Mouse (Mus musculus): ENCODE measurements at regions not wholly inside any gene's neighbourhood (a gene's known extent, or its start where the extent isn't known, plus 50 kb on each side); places are given as distances from the start of the nearest gene placed in this dataset.
"Not testable (repeated sequence)": the region's sequence is repeated elsewhere in the genome, so short reads cannot be mapped to it uniquely, and the experiment has no call there.

DNA sequence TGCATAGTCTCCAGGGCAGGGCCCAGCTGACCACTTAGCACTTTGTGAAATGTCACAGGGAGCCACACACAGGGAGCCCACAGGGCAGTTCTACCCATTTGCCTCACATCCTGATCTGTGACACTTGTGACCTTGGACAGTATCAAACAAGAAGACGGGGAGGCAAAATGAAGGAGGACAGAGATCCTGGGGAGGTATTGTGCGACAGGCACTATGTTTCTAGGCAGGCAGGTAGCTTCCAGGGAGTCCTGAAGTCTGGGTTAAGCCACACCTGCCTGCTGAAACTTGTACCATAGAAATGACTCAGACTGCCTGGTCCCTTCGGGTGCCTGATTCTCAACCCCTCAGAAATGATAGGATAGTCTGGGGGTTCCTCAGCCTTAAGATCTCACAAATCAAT, 127.8 kb downstream of the Tcp10c start:
- Histone ChIP-seq H3K4me1 (ENCODE audit: insufficient read depth) (peaks cover 22% of the 10 kb centered on the region), H3K27me3 (ENCODE audit: insufficient read depth, low read length) (no peaks in the 10 kb centered on the region), H3K27ac (ENCODE audit: low read depth) (no peak overlapping the region), H3K4me2 (no peak overlapping the region), H3K9ac (no peak overlapping the region), H3K4me3 (ENCODE audit: low read depth, low read length) (no peak overlapping the region), H3K36me3 (ENCODE audit: insufficient read depth) (no peaks in the 10 kb centered on the region), H3K9me3 (ENCODE audit: low read depth, low read length) (no peaks in the 10 kb centered on the region)
- no peak for TF ChIP-seq CTCF (IDR thresholded peaks at IDR 0.05; ENCODE audit: low read depth)
- no peak for DNase-seq
- no peak for ATAC-seq (ENCODE audit: insufficient read depth)
- WGBS = 84% methylated on average over 3 of the region's 3 CpGs

DNA sequence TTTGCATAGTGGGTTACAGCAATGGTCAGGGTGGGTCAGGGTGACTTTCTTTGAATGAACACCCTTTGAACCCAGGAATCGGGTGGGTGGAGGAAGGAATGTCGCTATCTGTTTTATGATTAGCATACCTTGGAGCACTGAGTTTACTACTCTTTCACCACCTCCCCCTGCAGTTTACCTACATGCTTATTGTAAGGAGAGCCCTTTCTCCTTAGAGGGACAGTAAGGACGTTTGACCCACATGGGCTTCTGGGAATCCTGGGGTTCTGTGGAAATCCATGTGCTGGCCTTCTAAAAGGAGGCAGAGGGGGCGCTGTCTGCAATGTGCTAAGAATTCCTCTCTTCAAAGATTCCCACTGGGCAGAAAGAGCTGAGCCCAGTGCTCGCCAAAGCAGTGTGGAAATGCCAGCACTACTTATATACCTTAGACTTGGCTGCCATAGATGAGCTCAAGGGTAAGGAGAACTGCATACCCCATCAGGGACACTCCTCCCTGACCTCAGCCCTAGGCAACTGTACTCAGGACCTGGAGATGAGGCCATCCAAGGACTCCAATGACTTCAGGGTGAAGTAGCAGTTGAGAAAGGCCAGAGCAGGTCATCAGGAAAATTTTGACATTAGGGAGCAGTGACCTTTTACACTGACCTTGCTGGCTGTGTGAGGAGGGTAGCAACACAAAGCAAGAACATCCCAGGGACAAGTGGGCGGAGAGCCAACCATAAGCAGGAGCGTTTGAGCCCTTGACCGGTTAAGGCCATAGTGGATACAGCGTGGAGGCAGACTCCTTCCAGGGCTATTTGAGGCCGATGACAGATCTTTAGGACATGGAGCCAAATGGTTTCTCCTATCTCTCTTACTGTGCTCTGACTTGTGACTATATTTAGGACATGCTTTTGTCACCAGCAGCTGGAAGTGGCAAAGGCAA, 133.2 kb downstream of the Tcp10c start:
- ATAC-seq (ENCODE audit: insufficient read depth) (peak; percentile 46), DNase-seq (peak; percentile 39)
- no peak for TF ChIP-seq CTCF (IDR thresholded peaks at IDR 0.05; ENCODE audit: low read depth)
- Histone ChIP-seq H3K4me2 (no peak overlapping the region), H3K36me3 (ENCODE audit: insufficient read depth) (no peaks in the 10 kb centered on the region), H3K27me3 (ENCODE audit: insufficient read depth, low read length) (no peaks in the 10 kb centered on the region), H3K9me3 (ENCODE audit: low read depth, low read length) (no peaks in the 10 kb centered on the region), H3K9ac (no peak overlapping the region), H3K4me1 (ENCODE audit: insufficient read depth) (no peaks in the 10 kb centered on the region), H3K27ac (ENCODE audit: low read depth) (peak overlapping the region; percentile 28; the same call in 1 of the 2 replicates), H3K4me3 (ENCODE audit: low read depth, low read length) (no peak overlapping the region)
- 71% methylated on average over 10 of the region's 10 CpGs for WGBS

DNA sequence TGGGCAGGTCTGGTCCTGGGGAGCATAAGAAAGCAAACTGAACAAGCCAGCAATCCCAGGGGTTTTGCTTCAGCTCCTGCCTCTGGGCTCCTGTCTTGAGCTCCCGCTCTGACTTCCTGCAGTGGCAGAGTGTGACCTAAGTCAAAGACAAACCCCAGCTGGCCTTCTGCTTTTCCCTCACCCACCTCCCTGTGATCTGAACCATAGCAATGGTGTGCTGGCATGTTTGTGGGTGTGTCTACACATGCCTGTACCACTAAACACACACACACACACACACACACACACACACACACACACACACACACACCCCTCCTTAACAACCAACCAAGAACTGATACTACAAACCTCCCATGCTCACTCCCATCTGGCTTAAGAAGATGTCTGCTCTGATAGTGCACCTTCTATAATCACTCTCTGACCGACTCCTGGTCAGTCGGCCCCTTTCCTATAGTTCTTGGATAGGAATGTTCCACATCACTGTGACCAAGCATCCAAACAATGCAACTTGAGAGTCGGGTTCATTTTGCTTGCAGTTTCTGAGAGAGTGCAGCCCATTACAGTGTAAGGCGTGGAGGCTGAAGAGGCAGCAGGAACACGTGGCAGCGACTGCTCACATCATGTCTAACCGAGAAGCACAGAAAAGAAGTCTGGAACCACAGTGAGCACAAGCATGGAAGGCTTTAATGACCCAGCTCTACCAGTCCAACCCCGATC, 134.4 kb downstream of the Tcp10c start:
- ATAC-seq (ENCODE audit: insufficient read depth) = peak; percentile 64
- no peaks in the 10 kb centered on the region for H3K9me3 ChIP-seq (ENCODE audit: low read depth, low read length)
- H3K36me3 ChIP-seq (ENCODE audit: insufficient read depth) = no peaks in the 10 kb centered on the region
- 57% methylated on average over 9 of the region's 9 CpGs for WGBS
- no peaks in the 10 kb centered on the region for H3K27me3 ChIP-seq (ENCODE audit: insufficient read depth, low read length)
- TF ChIP-seq CTCF (IDR thresholded peaks at IDR 0.05; ENCODE audit: low read depth) = no peak
- peak; percentile 49 for DNase-seq
- no peak overlapping the region for H3K4me2 ChIP-seq
- peak overlapping the region; percentile 28 for H3K27ac ChIP-seq (ENCODE audit: low read depth)
- H3K4me3 ChIP-seq (ENCODE audit: low read depth, low read length) = no peak overlapping the region
- no peaks in the 10 kb centered on the region for H3K4me1 ChIP-seq (ENCODE audit: insufficient read depth)
- H3K9ac ChIP-seq = no peak overlapping the region

DNA sequence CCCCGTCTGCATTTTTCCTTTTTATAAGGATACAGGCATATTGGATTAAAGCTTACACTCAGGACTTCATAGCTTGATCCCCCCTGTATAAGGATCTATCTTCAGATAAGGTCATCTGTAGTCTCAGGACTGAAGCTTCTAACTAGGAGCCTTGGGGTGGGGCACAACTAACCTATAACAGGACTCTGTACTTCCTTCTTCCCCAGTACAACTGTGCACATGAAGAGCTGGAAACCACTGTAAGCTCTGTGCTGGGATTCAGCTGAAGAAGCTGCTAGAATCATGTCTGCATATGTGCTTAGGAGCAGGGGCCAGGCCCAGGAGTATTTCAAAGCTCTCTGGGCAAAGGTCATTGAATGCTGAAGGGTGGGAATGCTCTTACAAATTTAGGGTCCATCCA, 137.9 kb downstream of the Tcp10c start:
- not testable (repeated sequence) for H3K9me3 ChIP-seq (ENCODE audit: low read depth, low read length); H3K27ac ChIP-seq (ENCODE audit: low read depth); H3K4me1 ChIP-seq (ENCODE audit: insufficient read depth); H3K4me3 ChIP-seq (ENCODE audit: low read depth, low read length); ATAC-seq (ENCODE audit: insufficient read depth); H3K4me2 ChIP-seq; DNase-seq; H3K9ac ChIP-seq; H3K36me3 ChIP-seq (ENCODE audit: insufficient read depth); H3K27me3 ChIP-seq (ENCODE audit: insufficient read depth, low read length)
- 100% methylated on average over 1 of the region's 1 CpGs for WGBS

DNA sequence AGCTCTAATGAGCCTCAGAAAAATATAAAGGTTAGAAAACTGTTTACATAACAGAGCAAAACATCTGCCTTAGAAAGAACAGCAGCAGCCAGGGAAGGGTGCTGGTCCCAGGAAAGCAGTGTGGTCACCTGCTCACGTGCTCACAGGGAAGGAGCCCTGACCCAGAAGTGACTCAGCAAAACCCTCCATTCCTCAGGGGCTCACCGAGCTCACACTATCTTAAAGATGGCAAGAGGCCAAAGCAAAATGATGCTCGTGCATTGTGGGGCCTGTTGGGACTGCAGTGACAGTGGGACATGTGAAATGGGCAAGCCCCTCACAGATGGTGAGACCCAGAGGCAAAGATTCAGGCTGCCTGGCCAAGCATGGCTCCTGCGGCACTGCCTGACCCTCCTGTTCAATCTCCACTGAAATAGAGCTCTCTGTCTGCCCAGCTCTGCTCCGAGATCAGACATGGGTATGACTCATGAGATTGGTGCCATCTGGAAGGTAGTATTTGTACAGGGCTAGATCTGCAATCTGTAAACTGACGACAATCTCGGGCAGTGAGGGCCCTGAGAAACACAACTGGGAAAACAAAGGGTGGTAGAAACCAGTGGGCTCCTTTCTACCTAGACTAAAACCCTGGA, 138.4 kb downstream of the Tcp10c start:
- H3K4me3 ChIP-seq (ENCODE audit: low read depth, low read length); H3K27me3 ChIP-seq (ENCODE audit: insufficient read depth, low read length); H3K27ac ChIP-seq (ENCODE audit: low read depth); H3K4me1 ChIP-seq (ENCODE audit: insufficient read depth); H3K9me3 ChIP-seq (ENCODE audit: low read depth, low read length); H3K4me2 ChIP-seq; DNase-seq; H3K36me3 ChIP-seq (ENCODE audit: insufficient read depth); H3K9ac ChIP-seq: not testable (repeated sequence)
- WGBS = 12% methylated on average over 3 of the region's 7 CpGs
- ATAC-seq (ENCODE audit: insufficient read depth) = 0 out of 2 replicates have a peak, but pooled peaks have one; percentile 3

DNA sequence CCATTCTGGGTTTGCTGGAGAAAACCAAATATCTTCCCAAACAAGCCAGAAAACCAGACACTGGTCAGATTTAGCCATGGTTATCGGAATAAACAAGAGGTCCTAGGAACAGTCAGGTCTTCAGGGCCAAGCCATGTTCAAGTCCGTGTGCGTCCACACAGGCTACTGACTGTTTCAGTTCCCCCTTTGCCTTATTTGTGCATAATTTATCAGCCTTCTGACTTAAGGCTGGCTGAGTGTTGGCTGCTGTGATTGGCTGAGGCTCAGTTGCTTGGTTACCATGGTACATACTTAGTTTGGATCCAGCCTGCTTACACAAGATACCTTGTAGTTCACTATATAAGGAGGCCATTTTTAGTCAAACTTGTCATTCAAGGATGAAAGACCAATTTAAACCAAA, 139.5 kb downstream of the Tcp10c start:
- H3K4me3 ChIP-seq (ENCODE audit: low read depth, low read length); H3K27me3 ChIP-seq (ENCODE audit: insufficient read depth, low read length); H3K4me1 ChIP-seq (ENCODE audit: insufficient read depth); H3K36me3 ChIP-seq (ENCODE audit: insufficient read depth); ATAC-seq (ENCODE audit: insufficient read depth); H3K9ac ChIP-seq; H3K4me2 ChIP-seq; H3K9me3 ChIP-seq (ENCODE audit: low read depth, low read length); DNase-seq; H3K27ac ChIP-seq (ENCODE audit: low read depth): not testable (repeated sequence)
- 84% methylated on average over 3 of the region's 3 CpGs for WGBS

DNA sequence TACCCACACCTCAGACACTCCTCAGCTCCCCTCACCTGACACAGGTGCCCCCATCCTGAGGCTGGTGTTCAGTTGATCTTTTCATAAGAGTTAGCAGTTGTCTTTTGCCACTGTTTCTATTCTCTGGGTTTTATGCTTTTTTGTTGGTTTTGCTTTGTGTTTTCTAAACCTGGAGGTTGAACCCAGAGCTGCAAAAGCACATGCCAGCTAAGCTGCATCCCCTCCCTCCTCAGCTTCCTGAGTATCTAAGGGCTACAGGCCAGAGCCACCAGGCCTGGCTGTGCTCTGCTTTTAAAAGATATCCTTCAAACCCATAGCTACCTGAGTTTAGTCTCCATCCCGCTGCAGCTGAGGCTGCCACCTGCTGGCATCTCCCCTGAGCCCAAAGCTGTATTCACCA, 140.1 kb downstream of the Tcp10c start:
- not testable (repeated sequence) for H3K9ac ChIP-seq; H3K4me1 ChIP-seq (ENCODE audit: insufficient read depth); H3K4me2 ChIP-seq; H3K4me3 ChIP-seq (ENCODE audit: low read depth, low read length); H3K27ac ChIP-seq (ENCODE audit: low read depth); DNase-seq; H3K36me3 ChIP-seq (ENCODE audit: insufficient read depth); H3K27me3 ChIP-seq (ENCODE audit: insufficient read depth, low read length); H3K9me3 ChIP-seq (ENCODE audit: low read depth, low read length); ATAC-seq (ENCODE audit: insufficient read depth)
- WGBS = no CpG with 5 or more reads among the region's 1 CpGs

DNA sequence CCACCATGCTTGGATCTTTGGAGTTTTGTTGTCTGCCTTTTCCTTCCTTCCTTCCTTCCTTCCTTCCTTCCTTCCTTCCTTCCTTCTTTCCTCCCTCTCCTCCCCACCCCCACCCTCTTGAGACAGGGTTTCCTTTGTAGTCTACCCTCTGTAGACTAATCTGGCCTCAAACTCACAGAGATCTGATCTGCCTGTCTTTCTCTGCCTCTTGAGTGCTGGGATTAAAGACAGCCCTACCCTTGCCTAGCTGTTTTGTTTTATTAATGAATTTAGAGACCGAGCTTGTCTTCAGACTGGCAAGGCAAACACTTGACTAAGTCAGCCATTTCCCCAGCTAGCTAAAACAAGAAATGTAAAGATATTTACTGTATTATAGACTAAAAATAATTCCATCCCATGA, 150.0 kb downstream of the Tcp10c start:
- H3K4me2 ChIP-seq; H3K9me3 ChIP-seq (ENCODE audit: low read depth, low read length); H3K9ac ChIP-seq; ATAC-seq (ENCODE audit: insufficient read depth); H3K27me3 ChIP-seq (ENCODE audit: insufficient read depth, low read length); H3K36me3 ChIP-seq (ENCODE audit: insufficient read depth); H3K4me1 ChIP-seq (ENCODE audit: insufficient read depth); H3K4me3 ChIP-seq (ENCODE audit: low read depth, low read length): not testable (repeated sequence)
- WGBS = 44% methylated on average over 1 of the region's 1 CpGs
- H3K27ac ChIP-seq (ENCODE audit: low read depth) = peak overlapping the region; percentile 82
- DNase-seq = peak; percentile 3

DNA sequence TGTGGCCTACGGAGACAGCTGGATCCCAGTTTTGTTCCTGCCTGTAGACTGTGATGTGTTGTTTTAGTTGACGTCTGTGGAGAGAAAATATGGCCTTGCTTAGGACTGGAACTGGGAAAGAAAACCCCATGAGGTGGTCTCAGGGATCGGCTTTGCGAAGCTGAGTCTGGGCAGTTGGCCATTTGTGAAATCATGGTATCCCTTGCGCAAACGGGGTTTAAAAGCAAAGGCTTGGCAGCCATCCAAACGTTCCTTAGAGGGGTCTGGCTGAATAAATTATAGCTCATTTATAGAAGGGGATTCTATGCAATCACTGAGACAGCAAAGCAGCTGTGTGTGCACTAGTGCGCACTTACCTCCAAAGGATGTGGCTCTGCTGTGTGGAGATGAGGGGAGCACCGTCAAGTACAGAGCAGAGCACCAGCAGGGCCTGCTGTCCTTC, 150.5 kb downstream of the Tcp10c start:
- WGBS = 18% methylated on average over 7 of the region's 9 CpGs
- DNase-seq = peak; percentile 98
- not testable (repeated sequence) for H3K4me2 ChIP-seq

More for the DNA sequence above, 150.5 kb downstream of the Tcp10c start:
- H3K9me3 ChIP-seq (ENCODE audit: low read depth, low read length); H3K9ac ChIP-seq; H3K4me3 ChIP-seq (ENCODE audit: low read depth, low read length); H3K36me3 ChIP-seq (ENCODE audit: insufficient read depth); H3K4me1 ChIP-seq (ENCODE audit: insufficient read depth); H3K27me3 ChIP-seq (ENCODE audit: insufficient read depth, low read length): not testable (repeated sequence)
- peak overlapping the region; percentile 70 for H3K27ac ChIP-seq (ENCODE audit: low read depth)
- ATAC-seq (ENCODE audit: insufficient read depth) = peak; percentile 79
